Comparison of ENCODE assay signal across 15 mouse cellular contexts in genomic region chr9:40438731-40439526, GRCm38 (mm10).
A peak's percentile ranks its signal among the peaks of the same experiment; 100 is the strongest.
DNase-seq lines count a peak whose midpoint lies in the region; ATAC-seq and TF ChIP-seq lines count a peak whose summit lies in the region.
"Had no signal": no experiment of that assay in that cellular context is flagged by ENCODE, and none has a peak within 500 bp of the region (broad histone marks: within the 10 kb centered on the region; RNA-seq: fewer than 3 reads in every experiment).

No protein-coding gene starts in this region.

- no peak for TF ChIP-seq CTCF in brain, embryonic 14.5 days (IDR thresholded peaks at IDR 0.05; ENCODE audit: borderline replicate concordance, extremely low read depth, insufficient read depth, insufficient read length)
- TF ChIP-seq CTCF in forebrain, postnatal 0 days (IDR thresholded peaks at IDR 0.05; ENCODE audit: low read depth) = peak; percentile 19; the same call in 1 of the 2 replicates

- peaks cover 36% of the 10 kb centered on the region for H3K4me1 ChIP-seq in heart, embryonic 10.5 days
- H3K4me1 ChIP-seq in forebrain, postnatal 0 days (ENCODE audit: insufficient read depth) = peaks cover 10% of the 10 kb centered on the region
- peaks cover 5% of the 10 kb centered on the region; the same call in 1 of the 2 replicates for H3K4me1 ChIP-seq in midbrain, embryonic 16.5 days (ENCODE audit: control insufficient read depth, insufficient read depth, low read length)
- H3K4me1 ChIP-seq: limb, embryonic 13.5 days had no signal

- DNase-seq in heart, embryonic 10.5 days (ENCODE audit: low spot score) = no peak
- DNase-seq in heart, adult 18-20 months = no peak
- peak; percentile 84 for DNase-seq in brain, embryonic 14.5 days (ENCODE audit: low read depth)
- DNase-seq in forebrain, postnatal 0 days = peak; percentile 86
- DNase-seq in B cell, adult 2 months = no peak
- DNase-seq in cerebellum, adult 11 months = no peak
- DNase-seq in adrenal gland, postnatal 4 days (ENCODE audit: low spot score in 2 of 2) = no peak
- DNase-seq: adrenal gland, postnatal 25 days; cerebellum, postnatal 14 days; kidney, adult 2 months; lung, adult 2 months had no signal

- no peaks in the 10 kb centered on the region for H3K27me3 ChIP-seq in heart, embryonic 10.5 days (ENCODE audit: insufficient read depth, poor library complexity, severe bottlenecking)
- H3K27me3 ChIP-seq in forebrain, postnatal 0 days (ENCODE audit: insufficient read depth, low read length) = no peaks in the 10 kb centered on the region
- H3K27me3 ChIP-seq in midbrain, embryonic 16.5 days (ENCODE audit: control insufficient read depth, insufficient read depth, low read depth, low read length) = no peaks in the 10 kb centered on the region
- H3K27me3 ChIP-seq: limb, embryonic 13.5 days; megakaryocyte, embryonic 14.5 days had no signal

- H3K4me2 ChIP-seq in forebrain, postnatal 0 days (ENCODE audit: low read depth) = no peak overlapping the region
- H3K4me2 ChIP-seq in midbrain, embryonic 16.5 days (ENCODE audit: low read length) = no peak overlapping the region
- H3K4me2 ChIP-seq: heart, embryonic 11.5 days; limb, embryonic 13.5 days had no signal

- no peak for TF ChIP-seq POLR2A in brain, embryonic 14.5 days (IDR thresholded peaks at IDR 0.05; ENCODE audit: borderline replicate concordance, extremely low read depth, insufficient read depth, insufficient read length, poor library complexity, severe bottlenecking)

- no peak overlapping the region for H3K4me3 ChIP-seq in heart, embryonic 10.5 days
- no peak overlapping the region for H3K4me3 ChIP-seq in forebrain, postnatal 0 days (ENCODE audit: low read depth, low read length)
- H3K4me3 ChIP-seq in midbrain, embryonic 16.5 days (ENCODE audit: low read depth, low read length) = no peak overlapping the region
- H3K4me3 ChIP-seq: limb, embryonic 13.5 days; megakaryocyte, embryonic 14.5 days had no signal

- no peak overlapping the region for H3K9ac ChIP-seq in forebrain, postnatal 0 days
- H3K9ac ChIP-seq in midbrain, embryonic 16.5 days (ENCODE audit: low read depth, low read length) = no peak overlapping the region
- H3K9ac ChIP-seq: limb, embryonic 13.5 days had no signal

- H3K27ac ChIP-seq in heart, embryonic 10.5 days = peak overlapping the region; percentile 67; the same call in 1 of the 2 replicates
- peak overlapping the region; percentile 85 for H3K27ac ChIP-seq in forebrain, postnatal 0 days (ENCODE audit: low read depth, low read length)
- H3K27ac ChIP-seq in midbrain, embryonic 16.5 days (ENCODE audit: low read length) = peak overlapping the region; percentile 70
- H3K27ac ChIP-seq: limb, embryonic 13.5 days had no signal

- peak; percentile 76 for ATAC-seq in forebrain, postnatal 0 days
- peak; percentile 74 for ATAC-seq in midbrain, embryonic 16.5 days

- H3K9me3 ChIP-seq in heart, embryonic 10.5 days = no peaks in the 10 kb centered on the region
- H3K9me3 ChIP-seq in forebrain, postnatal 0 days (ENCODE audit: low read length) = no peaks in the 10 kb centered on the region
- H3K9me3 ChIP-seq in midbrain, embryonic 16.5 days (replicated peaks; ENCODE audit: control insufficient read depth, low read length, poor library complexity, severe bottlenecking) = no peaks in the 10 kb centered on the region
- H3K9me3 ChIP-seq: limb, embryonic 13.5 days; megakaryocyte, embryonic 14.5 days had no signal

- H3K36me3 ChIP-seq in heart, embryonic 10.5 days = 0 out of 2 replicates have a peak, but pooled peaks cover 5% of the 10 kb centered on the region
- H3K36me3 ChIP-seq in forebrain, postnatal 0 days (ENCODE audit: insufficient read depth) = no peaks in the 10 kb centered on the region
- H3K36me3 ChIP-seq in midbrain, embryonic 16.5 days (ENCODE audit: control insufficient read depth, insufficient read depth, low read length) = no peaks in the 10 kb centered on the region
- H3K36me3 ChIP-seq: limb, embryonic 13.5 days had no signal

- WGBS in heart, embryonic 10.5 days = 60% methylated on average over 12 of the region's 12 CpGs
- 30% methylated on average over 12 of the region's 12 CpGs for WGBS in forebrain, postnatal 0 days
- WGBS in midbrain, embryonic 16.5 days = 33% methylated on average over 12 of the region's 12 CpGs

Comparison
In these comparisons a context has a peak if more than half of its experiments do, and no peak if none do; other contexts are left out.
1. DNase-seq: peak in brain, embryonic 14.5 days (single experiment) and forebrain, postnatal 0 days (single experiment); none in heart, embryonic 10.5 days (single experiment), heart, adult 18-20 months (0 of 2), B cell, adult 2 months (0 of 2), cerebellum, adult 11 months (single experiment) and adrenal gland, postnatal 4 days (0 of 2).
2. Peak in every context shown above with its lines, with median percentiles within 50 percentile points of each other: H3K27ac ChIP-seq.